Mouse (Mus musculus): ENCODE results near the gene Fam172a. TPM values are rescaled to one million over a fixed set of nuclear protein-coding genes. Genes with fewer than 3 reads are reported as not detected.

The Fam172a gene
- polyA plus RNA-seq, 1 experiment from 2014 or later = 49.0 TPM

- Histone ChIP-seq H3K36me3 (ENCODE audit: control insufficient read depth, insufficient read depth, low read length) (no peaks in the 10 kb centered on the region), H3K9me3 (ENCODE audit: control insufficient read depth, low read length) (no peaks in the 10 kb centered on the region), H3K4me2 (ENCODE audit: low read depth, low read length, severe bottlenecking) (no peak overlapping the region), H3K4me3 (ENCODE audit: low read depth, low read length) (no peak overlapping the region), H3K27me3 (ENCODE audit: control insufficient read depth, insufficient read depth, low read length) (no peaks in the 10 kb centered on the region), H3K4me1 (replicated peaks; ENCODE audit: control insufficient read depth, insufficient read depth, low read length) (no peaks in the 10 kb centered on the region), H3K9ac (ENCODE audit: low read length) (no peak overlapping the region), H3K27ac (ENCODE audit: low read depth, low read length) (peak overlapping the region; percentile 51; the same call in 1 of the 2 replicates)
- DNase-seq (ENCODE audit: low spot score) = peak; percentile 52
- ATAC-seq (replicated peaks; ENCODE audit: low FRiP score) = peak; percentile 88
- 20% methylated on average over 5 of the region's 5 CpGs for WGBS
Observed at GRCm38 (mm10) chr13:77982105-77982851, 280.4 kb downstream of the Fam172a start.

- DNase-seq (ENCODE audit: low spot score) (no peak), ATAC-seq (replicated peaks; ENCODE audit: low FRiP score) (no peak)
- Histone ChIP-seq H3K9ac (ENCODE audit: low read length) (no peak overlapping the region), H3K36me3 (ENCODE audit: control insufficient read depth, insufficient read depth, low read length) (no peaks in the 10 kb centered on the region), H3K27me3 (ENCODE audit: control insufficient read depth, insufficient read depth, low read length) (no peaks in the 10 kb centered on the region), H3K9me3 (ENCODE audit: control insufficient read depth, low read length) (no peaks in the 10 kb centered on the region), H3K4me3 (ENCODE audit: low read depth, low read length) (no peak overlapping the region), H3K27ac (ENCODE audit: low read depth, low read length) (0 out of 2 replicates have a peak overlapping the region, but pooled peaks have one; percentile 41), H3K4me2 (ENCODE audit: low read depth, low read length, severe bottlenecking) (no peak overlapping the region), H3K4me1 (replicated peaks; ENCODE audit: control insufficient read depth, insufficient read depth, low read length) (no peaks in the 10 kb centered on the region)
- WGBS = 60% methylated on average over 2 of the region's 2 CpGs
Observed at GRCm38 (mm10) chr13:77982852-77983202, 281.0 kb downstream of the Fam172a start.

GRCm38 (mm10) chr13:77991189-77991886 lies 289.5 kb downstream of the Fam172a start:
- 77% methylated on average over 5 of the region's 5 CpGs for WGBS
- Histone ChIP-seq H3K4me1 (replicated peaks; ENCODE audit: control insufficient read depth, insufficient read depth, low read length) (no peaks in the 10 kb centered on the region), H3K4me2 (ENCODE audit: low read depth, low read length, severe bottlenecking) (no peak overlapping the region), H3K27me3 (ENCODE audit: control insufficient read depth, insufficient read depth, low read length) (no peaks in the 10 kb centered on the region), H3K27ac (ENCODE audit: low read depth, low read length) (no peak overlapping the region), H3K9me3 (ENCODE audit: control insufficient read depth, low read length) (no peaks in the 10 kb centered on the region), H3K36me3 (ENCODE audit: control insufficient read depth, insufficient read depth, low read length) (no peaks in the 10 kb centered on the region), H3K9ac (ENCODE audit: low read length) (no peak overlapping the region), H3K4me3 (ENCODE audit: low read depth, low read length) (no peak overlapping the region)
- ATAC-seq (replicated peaks; ENCODE audit: low FRiP score) (no peak), DNase-seq (ENCODE audit: low spot score) (no peak)

- Histone ChIP-seq H3K4me1 (replicated peaks; ENCODE audit: control insufficient read depth, insufficient read depth, low read length) (0 out of 2 replicates have a peak, but pooled peaks cover 1% of the 10 kb centered on the region), H3K9ac (ENCODE audit: low read length) (no peak overlapping the region), H3K9me3 (ENCODE audit: control insufficient read depth, low read length) (no peaks in the 10 kb centered on the region), H3K4me3 (ENCODE audit: low read depth, low read length) (no peak overlapping the region), H3K4me2 (ENCODE audit: low read depth, low read length, severe bottlenecking) (no peak overlapping the region), H3K27ac (ENCODE audit: low read depth, low read length) (no peak overlapping the region), H3K27me3 (ENCODE audit: control insufficient read depth, insufficient read depth, low read length) (no peaks in the 10 kb centered on the region), H3K36me3 (ENCODE audit: control insufficient read depth, insufficient read depth, low read length) (no peaks in the 10 kb centered on the region)
- ATAC-seq (replicated peaks; ENCODE audit: low FRiP score) (no peak), DNase-seq (ENCODE audit: low spot score) (no peak)
- WGBS = 59% methylated on average over 4 of the region's 4 CpGs
Observed at GRCm38 (mm10) chr13:78004649-78005048, 302.8 kb downstream of the Fam172a start.

GRCm38 (mm10) chr13:78005344-78005743 lies 303.5 kb downstream of the Fam172a start:
- no peaks in the 10 kb centered on the region for H3K9me3 ChIP-seq (ENCODE audit: control insufficient read depth, low read length)
- no peak overlapping the region for H3K4me3 ChIP-seq (ENCODE audit: low read depth, low read length)
- no peak for DNase-seq (ENCODE audit: low spot score)
- peak; percentile 82 for ATAC-seq (replicated peaks; ENCODE audit: low FRiP score)
- H3K9ac ChIP-seq (ENCODE audit: low read length) = no peak overlapping the region
- no peak overlapping the region for H3K27ac ChIP-seq (ENCODE audit: low read depth, low read length)
- H3K36me3 ChIP-seq (ENCODE audit: control insufficient read depth, insufficient read depth, low read length) = no peaks in the 10 kb centered on the region
- WGBS = 5% methylated on average over 3 of the region's 3 CpGs
- no peaks in the 10 kb centered on the region for H3K27me3 ChIP-seq (ENCODE audit: control insufficient read depth, insufficient read depth, low read length)
- H3K4me1 ChIP-seq (replicated peaks; ENCODE audit: control insufficient read depth, insufficient read depth, low read length) = 0 out of 2 replicates have a peak, but pooled peaks cover 1% of the 10 kb centered on the region
- H3K4me2 ChIP-seq (ENCODE audit: low read depth, low read length, severe bottlenecking) = no peak overlapping the region

GRCm38 (mm10) chr13:78010176-78010575 lies 308.3 kb downstream of the Fam172a start:
- Histone ChIP-seq H3K9me3 (ENCODE audit: control insufficient read depth, low read length) (no peaks in the 10 kb centered on the region), H3K4me3 (ENCODE audit: low read depth, low read length) (no peak overlapping the region), H3K4me2 (ENCODE audit: low read depth, low read length, severe bottlenecking) (no peak overlapping the region), H3K9ac (ENCODE audit: low read length) (no peak overlapping the region), H3K27ac (ENCODE audit: low read depth, low read length) (no peak overlapping the region), H3K27me3 (ENCODE audit: control insufficient read depth, insufficient read depth, low read length) (no peaks in the 10 kb centered on the region), H3K4me1 (replicated peaks; ENCODE audit: control insufficient read depth, insufficient read depth, low read length) (0 out of 2 replicates have a peak, but pooled peaks cover 1% of the 10 kb centered on the region), H3K36me3 (ENCODE audit: control insufficient read depth, insufficient read depth, low read length) (no peaks in the 10 kb centered on the region)
- 100% methylated on average over 1 of the region's 1 CpGs for WGBS
- DNase-seq (ENCODE audit: low spot score) = no peak
- no peak for ATAC-seq (replicated peaks; ENCODE audit: low FRiP score)

- Histone ChIP-seq H3K27ac (ENCODE audit: low read depth, low read length) (no peak within 1 kb of the TSS), H3K36me3 (ENCODE audit: control insufficient read depth, insufficient read depth, low read length) (no peaks in the 10 kb centered on the region), H3K4me1 (replicated peaks; ENCODE audit: control insufficient read depth, insufficient read depth, low read length) (no peaks in the 10 kb centered on the region), H3K4me3 (ENCODE audit: low read depth, low read length) (no peak within 1 kb of the TSS), H3K9ac (ENCODE audit: low read length) (no peak within 1 kb of the TSS), H3K9me3 (ENCODE audit: control insufficient read depth, low read length) (no peaks in the 10 kb centered on the region), H3K27me3 (ENCODE audit: control insufficient read depth, insufficient read depth, low read length) (no peaks in the 10 kb centered on the region), H3K4me2 (ENCODE audit: low read depth, low read length, severe bottlenecking) (no peak within 1 kb of the TSS)
- 69% methylated on average over 15 of the region's 15 CpGs for WGBS
- DNase-seq (ENCODE audit: low spot score) (no peak), ATAC-seq (replicated peaks; ENCODE audit: low FRiP score) (peak; percentile 39; the same call in 1 of the 2 replicates)
Observed at GRCm38 (mm10) chr13:78024683-78025294, 323.0 kb downstream of the Fam172a start, which contains the start of gene Pou5f2. Gene Pou5f2 (plus strand): TSS chr13:78024902.

GRCm38 (mm10) chr13:78032821-78033220 lies 331.0 kb downstream of the Fam172a start:
- no peak for ATAC-seq (replicated peaks; ENCODE audit: low FRiP score)
- no peak for DNase-seq (ENCODE audit: low spot score)
- H3K27ac ChIP-seq (ENCODE audit: low read depth, low read length) = no peak overlapping the region
- no peaks in the 10 kb centered on the region for H3K36me3 ChIP-seq (ENCODE audit: control insufficient read depth, insufficient read depth, low read length)
- no peak overlapping the region for H3K4me3 ChIP-seq (ENCODE audit: low read depth, low read length)
- H3K4me2 ChIP-seq (ENCODE audit: low read depth, low read length, severe bottlenecking) = no peak overlapping the region
- no peaks in the 10 kb centered on the region for H3K27me3 ChIP-seq (ENCODE audit: control insufficient read depth, insufficient read depth, low read length)
- H3K9ac ChIP-seq (ENCODE audit: low read length) = no peak overlapping the region
- H3K9me3 ChIP-seq (ENCODE audit: control insufficient read depth, low read length) = no peaks in the 10 kb centered on the region
- no peaks in the 10 kb centered on the region for H3K4me1 ChIP-seq (replicated peaks; ENCODE audit: control insufficient read depth, insufficient read depth, low read length)
- 56% methylated on average over 1 of the region's 1 CpGs for WGBS
